Mouse (Mus musculus) heart, postnatal 14 days (tissue): ENCODE data around the gene Sned1. TPM values are rescaled to one million over a fixed set of nuclear protein-coding genes. Genes with fewer than 3 reads are reported as not detected.

ENCODE experiments used
- DNase-seq, 2 experiments: peaks; one replicate each; pipeline ENCODE4 v3.0.0; 2021 to 2022
- intact Hi-C: fragments of 180-260 bp; cut with DNase I; formaldehyde crosslinking; loops from one replicate; pipeline ENCODE4 v1.15.1; 2025
- total RNA-seq, 2 experiments: library from RNA; stranded (reverse); gene quantifications; 2 replicates each; pipeline ENCODE4 v1.2.3; 2021

The Sned1 gene
- total RNA-seq, 2 experiments from 2014 or later: 16.2 to 19.0 TPM

DNA sequence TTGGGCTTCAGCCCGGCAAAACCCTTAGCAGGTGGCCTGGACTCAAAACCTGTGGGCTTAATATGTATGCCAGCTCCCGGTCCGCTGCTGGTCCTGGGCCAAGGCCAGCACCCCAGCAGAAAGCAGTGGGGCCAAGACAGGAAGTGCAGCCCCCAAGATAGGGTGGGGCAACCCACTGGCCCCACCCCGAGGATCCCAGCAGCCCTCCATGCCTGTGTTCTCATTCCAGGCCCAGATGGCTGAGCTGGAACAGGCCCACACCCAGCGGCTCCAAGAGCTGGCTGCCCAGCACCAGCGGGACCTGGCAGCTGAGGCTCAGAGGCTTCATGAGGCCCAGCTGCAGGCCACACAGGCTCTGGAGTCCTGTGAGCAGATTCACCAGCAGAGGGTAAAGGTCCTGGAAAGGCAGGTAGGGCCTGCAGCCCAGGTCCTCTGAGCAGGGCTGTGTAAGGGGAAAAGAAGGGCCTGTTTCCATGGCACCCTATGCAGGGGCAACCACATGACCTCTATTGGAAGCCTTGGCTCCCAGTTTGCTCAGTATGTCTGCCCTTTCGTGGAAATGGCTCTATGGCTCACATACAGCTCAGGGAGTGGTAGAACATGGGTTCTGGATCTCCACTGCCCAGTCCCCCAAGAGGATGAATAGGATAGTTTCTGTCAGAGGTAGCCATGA, 8.2 kb upstream of the Sned1 start:
- intact Hi-C loops: no loop called here
- DNase-seq: no peak

DNA sequence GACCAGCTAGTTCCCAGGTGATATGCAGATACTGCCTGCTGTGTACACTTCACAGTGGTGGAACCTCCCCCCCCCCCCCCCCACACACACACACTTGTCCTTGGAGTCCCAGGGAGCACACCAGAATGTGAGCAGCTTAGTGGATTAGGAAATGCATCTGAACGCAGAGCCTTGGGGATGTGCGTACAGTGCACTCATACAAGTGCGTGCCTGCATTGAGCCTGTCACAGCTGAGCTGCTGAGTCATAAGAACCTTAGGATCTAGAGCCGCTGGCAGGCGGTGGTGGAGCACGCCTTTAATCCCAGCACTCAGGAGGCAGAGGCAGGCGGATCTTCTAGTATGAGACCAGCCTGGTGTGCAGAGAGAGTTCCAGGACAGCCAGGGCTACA, 7.7 kb upstream of the Sned1 start:
- DNase-seq: no peak
- intact Hi-C loops: no loop called here

DNA sequence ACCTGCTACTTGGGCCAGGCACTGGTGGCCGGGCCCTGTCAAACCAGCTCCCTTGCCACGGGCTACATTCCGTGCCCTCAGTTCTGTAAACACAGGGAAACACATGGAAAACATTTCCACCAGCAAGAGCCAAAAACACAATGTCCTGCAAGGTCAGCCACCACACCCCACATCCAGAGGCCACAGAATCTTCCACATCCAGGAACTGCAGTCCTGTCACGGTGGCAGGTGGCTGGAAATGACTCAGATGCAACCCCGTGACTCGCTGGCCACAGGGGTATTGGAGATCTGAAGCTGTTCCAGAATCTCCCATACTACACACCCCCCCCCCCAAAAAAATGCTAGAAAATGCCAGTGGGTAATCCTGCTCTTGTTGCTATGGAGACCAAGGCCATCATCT, 6.4 kb upstream of the Sned1 start:
- intact Hi-C loops: no loop called here
- DNase-seq: no peak

DNA sequence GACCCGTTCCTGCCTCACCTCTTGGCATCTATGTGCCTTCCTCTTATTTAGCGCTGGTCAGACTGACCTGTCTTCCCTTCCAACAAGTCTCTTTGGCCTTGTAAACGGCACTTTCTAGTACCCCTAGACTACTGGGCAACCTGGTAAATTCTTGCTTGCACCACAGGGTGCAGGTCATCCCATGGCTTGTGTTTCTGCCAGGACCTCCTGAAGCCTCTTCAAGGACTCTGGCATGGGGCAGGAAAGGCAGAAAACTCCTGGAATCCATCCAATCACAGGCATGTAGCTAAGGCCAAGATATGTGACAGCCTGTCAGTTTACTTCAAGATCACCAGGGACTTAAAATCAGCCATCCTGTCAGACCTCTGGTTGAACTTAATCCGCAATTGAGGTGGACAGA, 6.0 kb upstream of the Sned1 start:
- no peak for DNase-seq
- intact Hi-C loops: no loop called here

DNA sequence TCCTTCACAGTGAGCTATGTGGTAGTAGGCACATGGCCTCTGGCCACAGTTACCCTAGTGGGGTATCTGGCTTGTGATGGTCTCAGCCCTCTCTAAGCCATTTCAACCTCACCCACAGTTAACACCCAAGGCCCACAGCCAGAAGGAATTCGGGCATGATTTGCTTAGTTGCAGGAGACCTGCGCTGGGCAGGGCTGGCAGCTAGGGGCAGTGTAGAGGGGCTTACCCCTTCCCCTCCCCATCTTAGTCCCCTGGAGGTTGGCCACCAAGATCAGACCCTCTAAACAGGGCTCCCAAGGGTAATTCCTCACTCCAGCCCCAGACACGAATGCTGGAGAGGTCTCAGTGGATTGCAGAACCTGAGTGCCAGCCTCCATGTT, 894 bp downstream of the Sned1 start:
- intact Hi-C loops: loop anchor here (2.0 to 5.0 kb wide), 2 partner anchors 62 to 106 kb away; partner anchors contain the start of genes Pask and Ppp1r7
- DNase-seq: peak in 1 of 2 experiments; percentile 35

DNA sequence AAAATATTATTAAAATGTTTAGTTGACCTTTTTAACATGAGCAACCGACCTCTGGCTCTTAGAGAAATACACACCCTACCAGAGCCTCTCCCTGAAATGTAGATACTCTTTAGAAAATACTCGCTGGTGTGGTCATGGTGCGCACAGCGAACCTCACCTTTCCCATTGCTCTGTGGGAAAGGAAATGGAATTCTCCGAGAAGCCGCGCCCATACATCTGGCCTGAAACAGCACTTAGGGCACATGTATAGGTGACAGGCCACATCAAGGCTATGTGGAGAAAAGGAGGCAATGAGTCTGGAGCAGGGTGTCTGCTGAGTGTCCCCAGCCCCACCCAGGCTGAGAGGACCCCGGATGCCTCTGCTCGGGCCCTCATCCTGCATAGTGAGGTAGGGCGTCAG, 2.0 kb downstream of the Sned1 start:
- intact Hi-C loops: loop anchor here (2.0 to 5.0 kb wide), 2 partner anchors 63 to 105 kb away; partner anchors contain the start of genes Pask and Ppp1r7
- no peak for DNase-seq

DNA sequence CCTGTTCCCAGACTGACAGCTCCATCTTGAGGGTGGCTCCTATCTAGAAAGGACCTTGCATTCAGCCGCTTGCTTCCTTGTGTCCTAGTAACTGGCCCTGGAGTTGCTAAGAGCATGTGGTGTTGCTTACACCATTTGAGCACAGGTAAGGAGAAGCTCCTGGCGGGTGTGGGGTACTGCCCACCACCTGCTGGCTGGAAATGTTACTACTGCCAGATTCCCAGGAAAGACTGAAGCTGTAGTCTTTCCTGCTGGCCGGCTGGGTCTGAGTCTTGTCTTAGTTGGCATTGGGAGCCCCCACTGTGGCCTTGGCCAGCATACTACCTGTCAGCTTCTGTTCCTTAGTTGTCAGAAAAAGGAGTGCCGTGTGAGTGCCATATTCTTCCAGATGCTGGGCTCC, 2.6 kb downstream of the Sned1 start:
- intact Hi-C loops: loop anchor here (5.0 kb wide), 1 partner anchor 104 kb away; the partner anchor contains the start of genes Pask and Ppp1r7
- DNase-seq: no peak

DNA sequence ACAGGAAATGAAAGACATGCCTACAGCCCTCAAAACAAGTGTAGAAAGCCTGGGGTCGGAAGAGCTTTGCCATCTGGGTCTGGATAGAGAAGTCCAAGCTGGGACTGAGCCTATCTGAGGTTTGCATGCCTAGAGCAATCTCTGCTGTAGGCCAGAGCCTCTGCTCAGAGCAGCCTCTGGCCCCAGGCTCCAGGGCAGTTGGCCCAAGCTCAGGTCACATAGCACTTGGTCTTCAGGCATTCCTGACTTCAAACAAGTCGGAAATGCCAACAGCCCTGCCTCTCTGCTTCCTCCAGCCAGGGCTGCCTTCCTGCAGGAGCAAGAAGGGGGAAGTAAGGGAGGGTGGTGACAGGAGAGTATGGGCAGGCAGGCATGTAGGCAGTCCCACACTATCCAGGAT, 10.3 kb downstream of the Sned1 start:
- DNase-seq: peak in 1 of 2 experiments; percentile 49
- intact Hi-C loops: no loop called here

DNA sequence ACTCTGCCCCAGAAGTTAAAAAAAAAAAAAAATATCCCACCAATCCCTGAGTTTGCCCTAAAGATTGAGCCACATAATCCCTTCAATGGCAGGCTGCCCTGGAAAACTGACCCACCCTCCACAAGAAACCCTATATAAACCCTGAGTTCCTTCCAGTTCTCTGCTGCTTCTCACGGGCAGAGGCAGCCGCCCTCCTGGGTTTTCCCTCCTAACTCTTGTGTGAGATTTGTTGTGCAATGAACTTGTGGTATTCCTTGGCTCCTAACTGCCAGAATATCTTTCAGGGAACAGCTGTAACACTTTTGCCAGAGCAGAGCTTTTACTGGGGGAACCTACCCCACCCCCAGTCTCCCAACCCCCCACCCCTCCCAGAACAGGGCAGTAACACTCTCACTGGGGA, 16.9 kb downstream of the Sned1 start:
- intact Hi-C loops: no loop called here
- no peak for DNase-seq

DNA sequence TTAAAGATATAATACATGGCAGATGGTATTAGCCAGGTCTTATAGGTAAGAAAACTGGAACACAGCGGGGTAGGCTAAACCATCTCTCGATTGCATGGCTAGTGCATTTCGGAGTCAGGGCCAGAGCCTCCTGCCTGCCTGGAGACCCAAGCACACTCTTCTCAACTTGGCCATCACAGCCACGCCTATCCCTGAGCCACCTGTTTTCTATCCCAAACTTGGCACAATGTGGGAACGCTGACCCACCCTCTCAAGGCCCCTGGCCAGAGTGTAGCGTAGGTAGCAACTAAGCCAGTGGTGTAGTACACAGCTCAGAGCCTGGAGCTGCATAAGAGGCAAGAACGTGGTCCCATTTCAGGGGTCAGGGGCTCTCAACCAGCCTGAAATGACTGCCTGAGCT, 20.1 kb downstream of the Sned1 start:
- DNase-seq: no peak
- intact Hi-C loops: no loop called here

DNA sequence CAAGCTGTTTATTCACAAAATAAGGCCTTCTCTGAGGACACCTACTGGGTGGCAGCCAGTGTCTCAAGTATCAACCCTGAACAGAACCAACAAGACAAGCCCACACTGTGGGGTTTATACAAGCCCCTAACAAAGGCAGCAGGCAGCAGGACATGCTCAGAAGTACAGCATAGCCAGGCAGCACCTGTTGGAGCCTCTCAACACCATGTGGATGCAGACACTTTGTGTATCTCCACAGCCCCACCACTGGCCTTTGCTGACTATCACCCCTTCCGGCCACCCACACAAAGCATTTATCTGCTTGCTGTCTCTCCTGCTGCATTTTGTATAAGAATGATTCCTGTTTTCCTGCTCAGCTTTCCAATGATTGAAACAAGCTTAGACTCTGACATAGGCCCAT, 21.9 kb downstream of the Sned1 start:
- no peak for DNase-seq
- intact Hi-C loops: no loop called here

DNA sequence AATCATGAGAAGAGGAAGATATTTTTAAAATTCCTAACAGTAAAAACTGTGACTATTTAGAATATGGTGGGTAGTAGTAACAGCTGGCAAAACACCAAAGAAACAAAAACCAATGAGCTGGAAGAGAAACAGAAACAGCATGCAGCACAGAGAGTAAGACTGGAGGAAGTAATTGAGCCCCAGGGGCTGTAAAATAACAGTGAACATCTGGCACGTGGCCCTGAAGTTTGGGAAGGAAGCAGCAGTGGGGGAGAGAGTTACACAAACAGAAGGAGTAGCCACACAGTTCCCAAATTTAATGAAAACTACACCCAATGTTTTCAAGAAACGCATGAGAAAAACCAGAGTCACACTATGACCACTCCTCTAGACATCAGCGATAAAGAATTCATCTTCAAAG, 31.6 kb downstream of the Sned1 start:
- DNase-seq: peak in 1 of 2 experiments; percentile 18
- intact Hi-C loops: no loop called here

DNA sequence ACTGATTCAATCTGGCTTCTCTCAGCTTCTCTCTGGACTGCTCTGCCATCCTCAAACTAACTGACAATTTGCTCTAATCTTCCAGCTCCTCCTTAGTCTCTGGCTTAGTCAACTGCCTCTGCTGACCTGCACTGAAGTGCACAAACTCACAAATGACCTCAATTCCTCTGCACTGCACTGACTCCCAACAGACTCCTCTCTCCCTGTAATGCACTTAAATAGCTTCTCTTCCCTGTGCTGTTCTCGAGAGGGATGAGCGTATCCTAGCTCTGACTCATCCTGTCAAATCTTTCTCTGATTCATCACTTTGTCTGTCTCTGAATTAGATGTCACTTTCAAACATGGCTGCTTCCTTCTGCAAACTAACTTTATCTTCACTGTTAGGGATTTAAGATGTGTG, 32.6 kb downstream of the Sned1 start:
- intact Hi-C loops: no loop called here
- no peak for DNase-seq

DNA sequence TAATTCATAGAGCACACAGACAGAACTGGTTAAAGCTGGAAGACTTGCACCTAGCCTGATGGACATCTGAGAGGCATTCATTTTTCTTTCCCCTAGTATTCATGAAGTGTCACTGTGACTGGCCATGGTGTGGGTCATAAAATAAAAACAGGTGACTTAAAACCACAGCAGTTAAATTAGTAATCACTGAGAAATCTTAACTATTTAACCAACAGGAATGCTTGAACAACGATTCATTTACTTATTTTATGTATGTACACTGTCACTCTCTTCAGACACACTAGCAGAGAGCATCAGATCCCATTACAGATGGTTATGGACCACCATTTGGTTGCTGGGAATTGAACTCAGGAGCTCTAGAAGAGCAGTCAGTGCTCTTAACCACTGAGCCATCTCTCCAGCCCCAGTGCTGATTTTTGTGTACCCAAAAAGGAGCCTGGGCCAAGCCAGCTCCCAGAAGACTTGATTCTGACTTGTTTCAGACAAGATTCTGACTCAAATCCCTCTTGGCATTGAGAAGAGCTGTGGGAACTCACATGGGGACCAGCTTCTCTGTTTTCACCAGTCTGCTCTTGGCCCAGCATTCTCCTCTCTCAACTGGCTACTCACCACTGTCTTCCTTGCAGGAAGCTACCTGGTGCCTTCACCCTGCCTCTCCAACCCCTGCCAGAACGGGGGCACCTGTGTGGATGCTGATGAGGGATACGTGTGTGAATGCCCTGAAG, 35.0 kb downstream of the Sned1 start:
- intact Hi-C loops: loop anchor here (5.0 kb wide), 1 partner anchor 98 kb away; no protein-coding TSS in a partner anchor
- DNase-seq: no peak

DNA sequence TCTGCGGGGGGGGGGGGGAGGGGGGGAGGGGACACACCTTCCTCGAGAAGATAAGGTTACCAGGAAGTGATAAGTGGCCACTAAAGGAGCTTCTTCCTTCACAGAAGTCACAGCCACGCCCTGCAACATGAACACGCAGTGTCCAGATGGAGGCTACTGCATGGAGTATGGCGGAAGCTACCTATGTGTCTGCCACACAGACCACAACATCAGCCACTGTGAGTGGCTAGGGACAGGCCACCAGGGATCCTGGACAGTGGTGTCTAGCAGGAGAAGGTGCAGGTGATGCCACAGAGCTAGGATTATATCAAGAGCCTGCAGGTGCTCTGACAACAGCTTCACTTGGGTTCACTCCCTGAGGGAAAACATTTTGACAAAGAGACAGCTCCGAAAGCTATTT, 36.1 kb downstream of the Sned1 start:
- intact Hi-C loops: loop anchor here (5.0 kb wide), 1 partner anchor 99 kb away; no protein-coding TSS in a partner anchor
- no peak for DNase-seq

DNA sequence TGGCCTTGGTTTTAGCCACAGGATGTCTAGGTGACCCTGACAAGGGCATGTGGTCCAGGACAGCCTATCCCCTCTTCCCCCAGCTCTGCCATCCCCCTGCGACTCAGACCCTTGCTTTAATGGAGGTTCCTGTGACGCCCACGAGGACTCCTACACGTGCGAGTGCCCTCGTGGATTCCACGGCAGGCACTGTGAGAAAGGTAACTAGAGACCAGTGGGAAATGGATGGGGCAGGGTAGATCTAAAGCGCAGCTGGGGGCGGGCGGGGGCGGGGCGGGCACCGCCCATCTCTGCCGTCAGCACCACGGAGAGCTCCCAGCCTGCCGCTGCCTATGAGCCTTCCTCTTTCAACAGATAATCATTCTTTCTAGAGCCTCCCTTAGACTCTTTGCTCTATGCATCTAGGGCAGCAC, 36.8 kb downstream of the Sned1 start:
- intact Hi-C loops: loop anchor here (5.0 kb wide), 1 partner anchor 100 kb away; no protein-coding TSS in a partner anchor
- DNase-seq: peak; percentile 31 to 58

DNA sequence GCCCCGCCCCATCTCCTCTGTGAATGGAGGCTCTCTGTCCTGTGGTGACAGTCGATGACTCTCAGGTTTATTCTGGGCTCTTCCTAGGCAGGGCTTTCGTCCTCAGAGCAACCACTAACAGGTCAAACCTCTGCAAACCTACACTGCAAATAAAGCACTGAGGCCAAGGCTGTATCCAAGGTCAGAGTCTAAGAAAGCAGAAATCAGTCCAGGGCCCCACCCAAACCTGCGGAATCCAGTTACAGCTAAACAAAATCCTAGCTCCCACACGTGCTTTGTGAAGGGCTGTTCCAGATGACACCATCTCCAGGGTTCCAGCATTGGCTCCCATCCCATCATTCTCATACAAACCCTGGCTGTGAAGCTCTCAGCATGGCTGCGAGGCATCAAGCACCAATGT, 39.9 kb downstream of the Sned1 start:
- no peak for DNase-seq
- intact Hi-C loops: no loop called here

DNA sequence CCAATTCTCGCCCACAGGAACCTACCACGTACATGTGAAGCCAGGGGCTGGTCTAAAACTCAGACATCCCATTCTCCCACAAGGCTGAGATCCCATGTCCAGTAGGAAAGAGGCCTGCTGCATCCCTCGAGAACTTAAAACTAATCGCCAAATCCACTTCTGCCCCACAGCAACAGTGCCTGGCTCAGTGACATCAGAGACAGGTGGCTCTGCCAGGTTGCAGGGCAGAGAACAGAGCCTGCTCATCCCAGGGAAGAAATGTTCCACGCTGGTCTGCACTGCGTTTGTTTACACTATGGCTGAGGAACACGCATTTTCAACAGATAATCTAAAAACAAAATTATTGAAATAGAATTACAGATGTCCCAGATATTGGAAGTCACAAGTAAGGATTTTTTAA, 41.4 kb downstream of the Sned1 start:
- intact Hi-C loops: no loop called here
- no peak for DNase-seq

DNA sequence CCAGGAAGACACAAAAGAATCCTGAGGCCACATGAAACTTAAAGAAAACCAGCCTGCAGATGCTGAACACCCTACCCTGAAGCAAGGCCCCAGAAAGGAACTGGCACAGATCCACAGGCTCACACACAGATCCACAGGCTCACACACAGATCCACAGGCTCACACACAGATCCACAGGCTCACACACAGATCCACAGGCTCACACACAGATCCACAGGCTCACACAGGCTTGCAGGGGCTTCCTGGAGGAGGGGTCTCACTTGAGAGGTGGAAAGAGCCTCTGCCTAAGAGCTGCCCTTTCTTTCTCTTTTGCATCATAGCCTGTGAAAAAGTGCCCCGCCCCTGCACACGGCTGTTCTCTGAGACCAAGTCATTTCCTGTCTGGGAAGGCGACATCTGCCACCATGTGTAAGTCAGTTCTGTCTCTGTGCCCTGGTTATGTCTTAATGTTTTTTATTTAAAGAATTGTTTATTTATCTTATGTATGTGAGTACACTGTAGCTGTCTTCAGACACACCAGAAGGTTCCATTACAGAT, 54.1 kb downstream of the Sned1 start:
- intact Hi-C loops: loop anchor here (5.0 kb wide), 1 partner anchor 112 kb away; no protein-coding TSS in a partner anchor
- DNase-seq: no peak

DNA sequence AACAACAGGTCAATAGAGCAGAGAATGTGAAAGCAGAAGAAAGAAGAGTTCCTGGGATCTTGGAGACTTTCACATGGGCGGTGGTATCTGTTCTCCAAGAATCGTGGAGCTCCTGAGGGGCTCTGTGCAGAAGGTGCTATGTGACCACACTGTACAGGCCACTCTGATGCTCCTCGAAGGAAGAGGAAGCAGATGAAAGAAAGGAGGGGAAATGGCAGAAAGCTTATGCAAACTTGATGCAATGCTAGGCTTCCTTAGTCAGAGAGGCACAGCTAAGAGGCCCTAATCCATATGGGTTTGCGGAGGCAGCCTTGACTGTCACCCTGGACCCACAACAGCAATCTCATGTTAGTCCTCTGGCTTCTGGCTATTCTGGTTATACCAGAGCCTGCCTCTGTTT, 55.3 kb downstream of the Sned1 start:
- no peak for DNase-seq
- intact Hi-C loops: no loop called here

DNA sequence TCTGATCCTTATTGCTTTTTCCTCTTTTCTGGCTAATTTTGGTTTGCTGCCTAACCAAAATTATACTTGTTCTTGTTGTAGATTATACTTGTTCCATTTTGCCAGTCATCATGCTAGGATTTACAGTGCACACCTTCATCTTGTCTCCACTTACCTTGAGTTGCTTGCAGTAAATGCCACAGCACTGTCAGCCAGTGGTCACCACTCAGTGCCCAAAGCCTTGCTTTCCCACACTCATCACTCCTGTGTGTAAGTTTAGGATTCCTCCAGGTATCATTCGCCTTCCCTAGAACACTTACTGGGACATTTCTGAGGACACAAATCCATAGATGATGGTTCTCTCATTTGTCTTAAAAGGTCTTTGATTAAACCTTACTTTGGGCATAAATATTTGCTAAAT, 56.0 kb downstream of the Sned1 start:
- no peak for DNase-seq
- intact Hi-C loops: no loop called here

DNA sequence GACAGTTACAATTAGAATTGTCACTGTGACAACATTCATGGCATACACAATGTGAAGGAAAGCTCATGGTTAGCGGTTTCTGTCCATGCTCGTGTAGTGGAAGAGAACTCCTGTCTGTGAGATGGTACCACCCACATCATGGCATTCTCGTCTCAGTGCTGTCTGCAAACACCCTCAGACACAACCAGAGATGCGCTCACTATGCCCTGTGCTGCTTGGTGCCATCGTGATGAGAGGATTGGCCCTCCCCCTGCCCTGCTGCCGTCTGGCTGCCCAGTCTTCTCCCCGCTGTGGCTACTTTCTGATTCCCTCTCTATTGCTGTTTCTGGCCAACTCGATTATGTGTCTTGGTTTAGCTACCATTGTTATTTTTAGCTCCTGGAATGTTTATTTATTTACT, 56.4 kb downstream of the Sned1 start:
- intact Hi-C loops: no loop called here

More for the DNA sequence above, 56.4 kb downstream of the Sned1 start:
- DNase-seq: no peak
